Mouse (Mus musculus): Measurements from ENCODE around the gene Sash3. TPM values are rescaled to one million over a fixed set of nuclear protein-coding genes. Genes with fewer than 3 reads are reported as not detected.

Sash3 gene
- polyA plus RNA-seq, 1 experiment from 2014 or later, result 0.72 TPM

GRCm38 (mm10) chrX:48193235-48194152 is 47.3 kb downstream of the Sash3 start:
- no peak overlapping the region for H3K27ac ChIP-seq
- no peak overlapping the region for H3K4me2 ChIP-seq
- 63% methylated on average over 14 of the region's 14 CpGs for WGBS
- no peak overlapping the region for H3K4me3 ChIP-seq
- no peak overlapping the region for H3K9ac ChIP-seq
- peaks cover 17% of the 10 kb centered on the region for H3K36me3 ChIP-seq (ENCODE audit: poor library complexity, severe bottlenecking)
- H3K27me3 ChIP-seq, result no peaks in the 10 kb centered on the region
- no peaks in the 10 kb centered on the region for H3K4me1 ChIP-seq
- peak; percentile 53; the same call in 1 of the 2 replicates for ATAC-seq
- no peaks in the 10 kb centered on the region for H3K9me3 ChIP-seq (replicated peaks)

- ATAC-seq, result no peak
- no peak overlapping the region for H3K9ac ChIP-seq
- H3K27me3 ChIP-seq, result no peaks in the 10 kb centered on the region
- H3K27ac ChIP-seq, result no peak overlapping the region
- H3K36me3 ChIP-seq (ENCODE audit: poor library complexity, severe bottlenecking), result peaks cover 10% of the 10 kb centered on the region
- no peaks in the 10 kb centered on the region for H3K4me1 ChIP-seq
- no peak overlapping the region for H3K4me2 ChIP-seq
- no peak overlapping the region for H3K4me3 ChIP-seq
- 81% methylated on average over 3 of the region's 3 CpGs for WGBS
- no peaks in the 10 kb centered on the region for H3K9me3 ChIP-seq (replicated peaks)
These were observed 51.6 kb downstream of the Sash3 start for GRCm38 (mm10) chrX:48197856-48198255.

DNA sequence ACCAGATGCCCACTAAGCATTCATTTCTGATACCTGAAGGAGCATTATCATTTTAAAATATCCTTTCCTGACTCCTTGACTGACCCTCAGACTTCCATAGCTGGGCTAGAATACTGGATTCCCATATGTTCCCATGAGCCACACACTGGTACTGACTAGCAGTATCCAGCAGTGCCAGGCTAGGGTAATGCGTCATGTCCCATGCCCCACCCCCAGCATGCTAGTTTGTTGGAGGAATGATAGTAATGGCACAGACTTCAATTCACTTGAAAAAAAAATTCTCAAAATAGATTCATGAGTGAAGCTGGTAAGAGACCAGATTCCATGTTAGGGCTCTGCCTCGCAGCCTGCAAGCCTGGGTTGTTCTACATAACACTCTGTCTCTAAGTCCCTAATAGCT is 52.8 kb downstream of the Sash3 start:
- 92% methylated on average over 2 of the region's 2 CpGs for WGBS
- Histone ChIP-seq H3K4me2 (no peak overlapping the region), H3K9ac (no peak overlapping the region), H3K36me3 (ENCODE audit: poor library complexity, severe bottlenecking) (peaks cover 10% of the 10 kb centered on the region), H3K27ac (no peak overlapping the region), H3K9me3 (replicated peaks) (no peaks in the 10 kb centered on the region), H3K27me3 (no peaks in the 10 kb centered on the region), H3K4me3 (no peak overlapping the region), H3K4me1 (no peaks in the 10 kb centered on the region)
- no peak for ATAC-seq

- H3K4me3 ChIP-seq, result no peak overlapping the region
- no peaks in the 10 kb centered on the region for H3K9me3 ChIP-seq (replicated peaks)
- ATAC-seq, result no peak
- no peak overlapping the region for H3K4me2 ChIP-seq
- no peak overlapping the region for H3K27ac ChIP-seq
- WGBS, result 84% methylated on average over 3 of the region's 3 CpGs
- peaks cover 7% of the 10 kb centered on the region for H3K4me1 ChIP-seq
- peaks cover 5% of the 10 kb centered on the region; the same call in 1 of the 2 replicates for H3K36me3 ChIP-seq (ENCODE audit: poor library complexity, severe bottlenecking)
- no peaks in the 10 kb centered on the region for H3K27me3 ChIP-seq
- no peak overlapping the region for H3K9ac ChIP-seq
These were observed 54.5 kb downstream of the Sash3 start for GRCm38 (mm10) chrX:48200699-48201098.

DNA sequence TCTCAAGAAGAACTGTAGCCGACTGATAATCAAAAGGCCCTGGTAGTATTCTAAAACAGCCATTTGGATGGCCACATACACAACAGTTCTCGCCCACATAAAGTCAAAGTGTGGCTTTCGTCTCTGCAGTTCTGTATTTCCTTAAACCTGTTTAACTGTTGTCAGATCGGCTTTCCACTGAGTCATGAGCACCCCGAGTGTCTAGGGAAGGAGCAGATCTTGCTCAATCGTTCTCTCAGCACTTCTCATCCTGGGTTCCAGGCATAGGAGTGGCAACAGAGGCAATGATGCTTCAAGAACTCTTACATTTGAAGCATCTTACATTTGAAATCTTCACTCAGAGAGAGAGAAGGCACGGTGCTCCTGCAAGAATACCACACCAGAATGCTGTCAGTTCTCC is 55.7 kb downstream of the Sash3 start:
- Histone ChIP-seq H3K4me1 (peaks cover 12% of the 10 kb centered on the region), H3K4me3 (no peak overlapping the region), H3K9ac (no peak overlapping the region), H3K9me3 (replicated peaks) (no peaks in the 10 kb centered on the region), H3K27me3 (no peaks in the 10 kb centered on the region), H3K36me3 (ENCODE audit: poor library complexity, severe bottlenecking) (peaks cover 5% of the 10 kb centered on the region; the same call in 1 of the 2 replicates), H3K27ac (no peak overlapping the region), H3K4me2 (no peak overlapping the region)
- ATAC-seq, result no peak
- WGBS, result 89% methylated on average over 7 of the region's 7 CpGs

GRCm38 (mm10) chrX:48202436-48202835 is 56.2 kb downstream of the Sash3 start:
- peaks cover 5% of the 10 kb centered on the region; the same call in 1 of the 2 replicates for H3K36me3 ChIP-seq (ENCODE audit: poor library complexity, severe bottlenecking)
- H3K27ac ChIP-seq, result no peak overlapping the region
- H3K4me2 ChIP-seq, result no peak overlapping the region
- no peaks in the 10 kb centered on the region for H3K27me3 ChIP-seq
- peaks cover 16% of the 10 kb centered on the region for H3K4me1 ChIP-seq
- no peaks in the 10 kb centered on the region for H3K9me3 ChIP-seq (replicated peaks)
- 90% methylated on average over 7 of the region's 7 CpGs for WGBS
- no peak for ATAC-seq
- no peak overlapping the region for H3K9ac ChIP-seq
- no peak overlapping the region for H3K4me3 ChIP-seq

- WGBS, result 79% methylated on average over 4 of the region's 4 CpGs
These were observed 56.8 kb downstream of the Sash3 start for GRCm38 (mm10) chrX:48202995-48203394.

GRCm38 (mm10) chrX:48203763-48204162 is 57.5 kb downstream of the Sash3 start:
- H3K4me3 ChIP-seq, result no peak overlapping the region
- H3K27me3 ChIP-seq, result no peaks in the 10 kb centered on the region
- no peaks in the 10 kb centered on the region for H3K9me3 ChIP-seq (replicated peaks)
- peaks cover 17% of the 10 kb centered on the region for H3K4me1 ChIP-seq
- H3K27ac ChIP-seq, result no peak overlapping the region
- no peak for ATAC-seq
- H3K9ac ChIP-seq, result no peak overlapping the region
- H3K4me2 ChIP-seq, result no peak overlapping the region
- WGBS, result 88% methylated on average over 7 of the region's 7 CpGs
- peaks cover 5% of the 10 kb centered on the region; the same call in 1 of the 2 replicates for H3K36me3 ChIP-seq (ENCODE audit: poor library complexity, severe bottlenecking)

More at GRCm38 (mm10) chrX:48202995-48203394, 56.8 kb downstream of the Sash3 start:
- H3K4me3 ChIP-seq, result no peak overlapping the region
- H3K36me3 ChIP-seq (ENCODE audit: poor library complexity, severe bottlenecking), result peaks cover 5% of the 10 kb centered on the region; the same call in 1 of the 2 replicates
- H3K9me3 ChIP-seq (replicated peaks), result no peaks in the 10 kb centered on the region
- no peak for ATAC-seq
- H3K4me1 ChIP-seq, result peaks cover 17% of the 10 kb centered on the region
- no peaks in the 10 kb centered on the region for H3K27me3 ChIP-seq
- no peak overlapping the region for H3K4me2 ChIP-seq
- H3K27ac ChIP-seq, result no peak overlapping the region
- H3K9ac ChIP-seq, result no peak overlapping the region

- Histone ChIP-seq H3K4me2 (no peak overlapping the region), H3K9me3 (replicated peaks) (no peaks in the 10 kb centered on the region), H3K4me1 (peaks cover 17% of the 10 kb centered on the region), H3K27ac (no peak overlapping the region), H3K27me3 (no peaks in the 10 kb centered on the region), H3K36me3 (ENCODE audit: poor library complexity, severe bottlenecking) (peaks cover 5% of the 10 kb centered on the region; the same call in 1 of the 2 replicates), H3K4me3 (no peak overlapping the region), H3K9ac (no peak overlapping the region)
- WGBS, result 80% methylated on average over 6 of the region's 6 CpGs
- ATAC-seq, result no peak
These were observed 58.2 kb downstream of the Sash3 start for GRCm38 (mm10) chrX:48204469-48204868.

GRCm38 (mm10) chrX:48207761-48208487 is 61.7 kb downstream of the Sash3 start:
- WGBS, result 8% methylated on average over 36 of the region's 36 CpGs
- no peaks in the 10 kb centered on the region for H3K9me3 ChIP-seq (replicated peaks)
- no peaks in the 10 kb centered on the region for H3K27me3 ChIP-seq
- peak overlapping the region; percentile 60 for H3K4me2 ChIP-seq
- peaks cover 17% of the 10 kb centered on the region for H3K4me1 ChIP-seq
- ATAC-seq, result peak; percentile 85
- peak overlapping the region; percentile 40; the same call in 1 of the 2 replicates for H3K27ac ChIP-seq
- peak overlapping the region; percentile 63 for H3K4me3 ChIP-seq
- no peaks in the 10 kb centered on the region for H3K36me3 ChIP-seq (ENCODE audit: poor library complexity, severe bottlenecking)
- H3K9ac ChIP-seq, result peak overlapping the region; percentile 67

DNA sequence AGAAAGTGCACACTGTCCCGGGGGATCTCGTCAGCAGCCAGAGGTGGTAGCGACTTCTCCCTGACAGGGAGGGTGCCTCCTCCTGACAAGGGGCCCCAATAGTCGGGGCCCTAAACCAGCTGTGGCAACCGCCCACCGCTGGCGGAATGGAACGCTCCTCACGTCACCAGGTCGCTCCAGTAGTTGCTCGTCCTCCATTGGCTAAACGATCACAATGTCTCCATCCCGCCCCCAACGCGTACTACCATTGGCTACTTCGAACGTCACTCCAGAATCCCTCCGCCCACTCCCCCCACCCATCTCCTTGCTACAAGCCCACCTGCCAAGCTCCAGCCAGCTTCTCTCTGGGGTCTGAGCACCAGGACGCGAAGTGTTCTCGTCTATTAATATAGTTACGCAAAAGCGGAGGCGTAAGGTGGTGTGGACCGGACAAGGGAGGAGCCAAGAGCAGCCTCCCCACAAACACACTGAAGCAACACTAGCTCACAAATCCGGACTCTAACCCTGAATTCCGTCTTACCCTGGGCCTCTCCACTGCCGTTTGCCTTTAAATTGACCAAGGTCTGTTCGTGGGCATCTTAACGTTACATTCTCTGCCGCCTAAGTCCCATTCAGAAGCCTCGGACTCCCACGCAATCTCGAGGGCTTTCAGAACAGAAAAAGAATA is 62.4 kb downstream of the Sash3 start, which contains the start of gene Zdhhc9:
Gene Zdhhc9 (minus strand): TSS at position 360 of the 667 bp plus-strand sequence.
- Histone ChIP-seq H3K27me3 (no peaks in the 10 kb centered on the region), H3K4me1 (peaks cover 17% of the 10 kb centered on the region), H3K4me2 (peak within 1 kb of the TSS; percentile 60), H3K36me3 (ENCODE audit: poor library complexity, severe bottlenecking) (no peaks in the 10 kb centered on the region), H3K27ac (peak within 1 kb of the TSS; percentile 40; the same call in 1 of the 2 replicates), H3K4me3 (peak within 1 kb of the TSS; percentile 63), H3K9ac (peak within 1 kb of the TSS; percentile 67), H3K9me3 (replicated peaks) (no peaks in the 10 kb centered on the region)
- peak; percentile 99 for ATAC-seq
- WGBS, result 14% methylated on average over 33 of the region's 34 CpGs
